Mouse (Mus musculus) hindbrain, embryonic 12.5 days (tissue): ENCODE measurements around the gene Zbtb20. TPM values are rescaled to one million over a fixed set of nuclear protein-coding genes. Genes with fewer than 3 reads are reported as not detected.

Experiments
- ATAC-seq: fragments of 200-750 bp; cut with Nextera tagmentation; 2 replicates; pipeline ENCODE4 v1.8.0; 2017; ENCODE audit warnings: moderate TSS enrichment; ENCODE audit not compliant: low FRiP score
- H3K27ac ChIP-seq: fragments of 300-500 bp; sonication (generic); 2 replicates; pipeline ENCODE4 v1.5.1; 2016; ENCODE audit warnings: mild to moderate bottlenecking
- H3K27me3 ChIP-seq: fragments of 300-500 bp; sonication (generic); 2 replicates; pipeline ENCODE4 v1.6.1; 2016; ENCODE audit warnings: mild to moderate bottlenecking
- H3K36me3 ChIP-seq: fragments of 300-500 bp; sonication (generic); 2 replicates; pipeline ENCODE4 v1.6.1; 2016; ENCODE audit warnings: mild to moderate bottlenecking
- H3K4me1 ChIP-seq: fragments of 300-500 bp; sonication (generic); 2 replicates; pipeline ENCODE4 v1.6.1; 2016
- H3K4me2 ChIP-seq: fragments of 300-500 bp; sonication (generic); replicated peaks from 2 replicates; pipeline ENCODE4 v1.6.1; 2016; ENCODE audit warnings: mild to moderate bottlenecking
- H3K4me3 ChIP-seq: fragments of 300-500 bp; sonication (generic); 2 replicates; pipeline ENCODE4 v1.5.1; 2016; ENCODE audit warnings: mild to moderate bottlenecking
- H3K9ac ChIP-seq: fragments of 300-500 bp; sonication (generic); 2 replicates; pipeline ENCODE4 v1.6.1; 2016; ENCODE audit warnings: mild to moderate bottlenecking, moderate library complexity
- H3K9me3 ChIP-seq: fragments of 300-500 bp; sonication (generic); replicated peaks from 2 replicates; pipeline ENCODE4 v1.6.1; 2016; ENCODE audit warnings: mild to moderate bottlenecking
- WGBS: fragments of 180-500 bp; shearing (Covaris S2); methylation state at CpG from one replicate; pipeline ENCODE4 v1.1.7; 2016; 5-methylcytosine and 5-hydroxymethylcytosine counted together
- polyA plus RNA-seq: library from polyadenylated mRNA; unstranded; fragments of >200 nt; fragmentation: Nextera tagmentation; extraction: Ambion mirVana; gene quantifications from 2 replicates; pipeline ENCODE4 v1.2.1, GENCODE M21; 2016

Zbtb20 gene
- polyA plus RNA-seq, 1 experiment from 2014 or later: 64.6 TPM

DNA sequence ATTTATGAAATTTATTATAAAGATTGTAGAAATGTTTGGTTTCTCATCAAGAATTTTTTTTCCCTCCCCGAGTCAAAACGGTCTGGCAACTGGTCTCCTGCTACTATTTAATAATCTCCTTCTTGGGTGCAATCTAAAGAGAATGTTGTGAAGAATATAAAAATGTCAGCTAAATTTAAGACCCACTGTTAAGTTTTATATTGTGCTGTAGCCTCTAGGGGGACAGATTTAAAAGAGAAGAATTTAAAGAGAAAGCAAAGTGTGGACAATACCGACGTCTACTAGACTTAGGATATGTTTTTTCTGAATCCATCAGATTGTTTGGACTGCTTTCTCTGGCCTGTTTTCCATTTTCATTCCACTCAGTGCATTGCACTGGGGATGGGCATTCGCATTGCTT is 160.8 kb downstream of the Zbtb20 start:
- Histone ChIP-seq H3K4me2 (no peak overlapping the region), H3K4me1 (no peaks in the 10 kb centered on the region), H3K9me3 (no peaks in the 10 kb centered on the region), H3K27ac (no peak overlapping the region), H3K9ac (no peak overlapping the region), H3K36me3 (no peaks in the 10 kb centered on the region), H3K27me3 (no peaks in the 10 kb centered on the region), H3K4me3 (no peak overlapping the region)
- 77% methylated on average over 5 of the region's 5 CpGs for WGBS
- no peak for ATAC-seq

DNA sequence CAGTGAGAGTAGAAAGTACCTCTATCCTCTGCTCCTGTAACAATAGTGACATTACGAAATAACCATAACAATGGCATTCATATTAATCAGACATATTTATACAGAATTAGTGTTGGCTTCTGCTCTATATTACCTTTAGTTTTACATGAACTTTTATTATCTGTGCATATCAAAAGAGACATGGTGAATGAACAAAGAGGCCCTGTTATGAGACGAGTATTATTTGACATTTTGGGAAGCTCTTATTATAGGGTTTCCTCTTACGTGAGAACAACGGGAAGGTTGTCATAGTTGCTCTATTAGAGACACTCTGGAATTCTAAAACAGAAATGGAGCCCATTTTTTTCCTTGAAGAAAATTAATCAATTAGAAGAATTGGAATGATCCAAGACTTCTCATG is 161.6 kb downstream of the Zbtb20 start:
- 79% methylated on average over 4 of the region's 4 CpGs for WGBS
- ATAC-seq: no peak
- no peaks in the 10 kb centered on the region for H3K9me3 ChIP-seq
- no peak overlapping the region for H3K4me3 ChIP-seq
- no peak overlapping the region for H3K9ac ChIP-seq
- no peak overlapping the region for H3K27ac ChIP-seq
- H3K4me1 ChIP-seq: no peaks in the 10 kb centered on the region
- H3K36me3 ChIP-seq: no peaks in the 10 kb centered on the region
- no peak overlapping the region for H3K4me2 ChIP-seq
- H3K27me3 ChIP-seq: no peaks in the 10 kb centered on the region

DNA sequence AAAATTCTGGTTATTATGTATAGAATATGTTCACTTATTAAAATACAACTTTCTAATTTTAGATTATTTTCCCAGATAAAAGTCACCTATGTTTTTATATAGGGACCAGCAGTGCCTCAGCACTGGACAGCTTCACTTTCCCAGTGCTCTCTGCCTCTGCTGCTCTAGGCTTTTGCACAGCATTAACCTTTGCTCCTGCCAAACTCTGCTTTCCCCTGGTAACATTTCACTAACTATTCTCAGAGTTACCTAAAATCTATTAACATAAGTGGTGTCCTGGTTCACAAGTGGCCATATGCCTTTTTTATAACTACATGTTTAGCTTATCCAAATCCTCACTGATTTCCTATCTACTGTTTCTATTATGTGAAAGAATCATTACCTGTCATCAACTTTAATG is 169.9 kb downstream of the Zbtb20 start:
- Histone ChIP-seq H3K9me3 (no peaks in the 10 kb centered on the region), H3K4me1 (no peaks in the 10 kb centered on the region), H3K9ac (no peak overlapping the region), H3K4me3 (no peak overlapping the region), H3K27me3 (no peaks in the 10 kb centered on the region), H3K4me2 (no peak overlapping the region), H3K27ac (no peak overlapping the region), H3K36me3 (no peaks in the 10 kb centered on the region)
- ATAC-seq: no peak

DNA sequence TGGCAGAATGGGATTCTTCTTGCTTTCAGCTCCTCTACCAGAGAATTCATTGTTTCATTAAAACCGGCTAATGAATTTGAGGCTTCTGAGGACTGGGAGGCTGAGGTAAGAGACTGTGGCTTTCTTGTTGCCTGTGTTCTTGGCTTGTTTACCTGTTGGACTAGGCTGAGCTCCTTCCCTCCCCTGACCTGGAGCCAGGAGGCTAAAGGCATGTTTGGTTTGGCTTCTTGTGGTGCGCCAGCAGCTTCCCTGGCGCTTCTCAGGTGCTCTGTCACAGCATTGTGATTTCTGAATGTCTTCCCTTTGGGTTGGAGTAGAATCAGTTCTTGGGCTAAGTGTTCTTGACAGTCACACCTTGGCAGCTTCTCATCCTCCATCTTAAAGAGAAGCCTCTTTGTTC is 171.0 kb downstream of the Zbtb20 start:
- no peak for ATAC-seq
- no peaks in the 10 kb centered on the region for H3K27me3 ChIP-seq
- no peak overlapping the region for H3K4me2 ChIP-seq
- H3K27ac ChIP-seq: no peak overlapping the region
- H3K9me3 ChIP-seq: no peaks in the 10 kb centered on the region
- 87% methylated on average over 3 of the region's 3 CpGs for WGBS
- H3K9ac ChIP-seq: no peak overlapping the region
- H3K4me3 ChIP-seq: no peak overlapping the region
- H3K4me1 ChIP-seq: no peaks in the 10 kb centered on the region
- no peaks in the 10 kb centered on the region for H3K36me3 ChIP-seq

GRCm38 (mm10) chr16:43069666-43070295 is 194.1 kb downstream of the Zbtb20 start:
- no peaks in the 10 kb centered on the region for H3K27me3 ChIP-seq
- WGBS: 92% methylated on average over 3 of the region's 3 CpGs
- ATAC-seq: no peak
- H3K9ac ChIP-seq: no peak overlapping the region
- no peaks in the 10 kb centered on the region for H3K4me1 ChIP-seq
- H3K4me2 ChIP-seq: no peak overlapping the region
- no peak overlapping the region for H3K4me3 ChIP-seq
- H3K27ac ChIP-seq: no peak overlapping the region
- H3K9me3 ChIP-seq: no peaks in the 10 kb centered on the region
- H3K36me3 ChIP-seq: no peaks in the 10 kb centered on the region

- Histone ChIP-seq H3K27ac (no peak overlapping the region), H3K36me3 (no peaks in the 10 kb centered on the region), H3K4me2 (no peak overlapping the region), H3K9ac (no peak overlapping the region), H3K4me3 (no peak overlapping the region), H3K27me3 (no peaks in the 10 kb centered on the region), H3K9me3 (no peaks in the 10 kb centered on the region), H3K4me1 (no peaks in the 10 kb centered on the region)
- WGBS: 88% methylated on average over 3 of the region's 3 CpGs
- no peak for ATAC-seq
Measured at GRCm38 (mm10) chr16:43071875-43072274, 196.2 kb downstream of the Zbtb20 start.

- Histone ChIP-seq H3K27ac (no peak overlapping the region), H3K9me3 (no peaks in the 10 kb centered on the region), H3K9ac (no peak overlapping the region), H3K36me3 (no peaks in the 10 kb centered on the region), H3K4me2 (no peak overlapping the region), H3K4me1 (no peaks in the 10 kb centered on the region), H3K4me3 (no peak overlapping the region), H3K27me3 (no peaks in the 10 kb centered on the region)
- WGBS: 86% methylated on average over 5 of the region's 5 CpGs
- no peak for ATAC-seq
Measured at GRCm38 (mm10) chr16:43072818-43073594, 197.3 kb downstream of the Zbtb20 start.

- H3K9ac ChIP-seq: no peak overlapping the region
- ATAC-seq: no peak
- no peak overlapping the region for H3K4me3 ChIP-seq
- H3K27ac ChIP-seq: no peak overlapping the region
- H3K4me2 ChIP-seq: no peak overlapping the region
- H3K4me1 ChIP-seq: peaks cover 3% of the 10 kb centered on the region; the same call in 1 of the 2 replicates
- no peaks in the 10 kb centered on the region for H3K36me3 ChIP-seq
- H3K27me3 ChIP-seq: no peaks in the 10 kb centered on the region
- WGBS: 85% methylated on average over 2 of the region's 2 CpGs
- H3K9me3 ChIP-seq: no peaks in the 10 kb centered on the region
Measured at GRCm38 (mm10) chr16:43080403-43080802, 204.7 kb downstream of the Zbtb20 start.

DNA sequence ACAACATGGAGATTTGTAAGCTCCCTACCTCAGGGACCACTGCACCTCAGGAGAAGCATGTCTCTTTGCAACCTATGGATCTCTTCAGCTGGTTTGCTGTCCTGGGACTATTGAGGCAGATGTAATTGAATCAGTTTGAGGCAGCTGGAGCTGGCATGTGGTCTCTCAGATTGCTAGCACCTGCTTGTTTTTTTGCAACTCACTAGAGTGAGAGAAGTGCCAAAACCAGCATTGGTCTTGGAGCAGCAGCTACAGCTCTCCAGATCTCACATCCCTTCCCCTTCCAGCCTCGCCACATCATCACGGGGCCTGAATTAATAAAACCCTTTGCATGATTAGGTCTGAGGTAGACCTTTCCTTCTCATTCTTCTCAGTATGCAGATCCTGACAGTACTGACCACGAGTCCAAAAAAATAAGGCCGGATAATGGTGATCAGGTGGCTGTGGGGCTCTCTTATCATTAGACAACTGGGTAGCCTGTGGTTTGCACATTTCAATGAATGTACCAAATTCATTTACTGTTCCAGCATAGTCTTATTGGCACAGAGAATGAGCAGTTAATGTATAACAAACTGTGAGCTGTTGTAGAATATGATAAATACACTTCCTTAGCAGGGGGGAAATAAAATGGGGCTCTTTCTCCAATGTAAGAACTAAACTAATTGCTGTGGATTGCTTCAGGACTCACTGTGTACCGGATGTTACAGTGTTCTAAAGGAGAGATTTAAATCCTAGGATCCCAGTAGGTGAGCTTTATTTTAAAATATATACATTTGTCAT is 205.4 kb downstream of the Zbtb20 start:
- no peak for ATAC-seq
- Histone ChIP-seq H3K4me3 (no peak overlapping the region), H3K4me1 (peaks cover 3% of the 10 kb centered on the region; the same call in 1 of the 2 replicates), H3K27ac (no peak overlapping the region), H3K9me3 (no peaks in the 10 kb centered on the region), H3K27me3 (no peaks in the 10 kb centered on the region), H3K4me2 (no peak overlapping the region), H3K9ac (no peak overlapping the region), H3K36me3 (no peaks in the 10 kb centered on the region)
- 88% methylated on average over 5 of the region's 5 CpGs for WGBS

DNA sequence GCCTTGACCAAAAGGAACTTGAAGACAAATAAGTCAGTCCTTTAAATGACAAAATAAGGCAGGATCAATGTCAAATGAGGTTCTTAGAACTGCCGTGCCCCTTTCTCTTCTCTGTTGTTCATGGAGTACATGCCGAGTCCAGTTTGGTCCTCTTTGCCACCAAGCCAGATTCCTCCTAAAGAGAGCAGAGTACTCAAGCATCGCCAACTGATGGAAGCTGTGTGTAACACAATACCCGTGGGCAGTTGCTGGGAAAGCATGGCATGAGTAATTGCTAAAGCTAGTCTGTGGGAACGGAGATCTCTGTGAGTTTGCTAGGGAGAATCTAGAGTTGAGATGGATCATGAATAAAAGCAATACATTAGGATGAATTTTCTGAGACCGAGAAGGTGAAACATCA is 206.3 kb downstream of the Zbtb20 start:
- ATAC-seq: no peak
- Histone ChIP-seq H3K27me3 (no peaks in the 10 kb centered on the region), H3K36me3 (no peaks in the 10 kb centered on the region), H3K27ac (no peak overlapping the region), H3K4me2 (no peak overlapping the region), H3K4me3 (no peak overlapping the region), H3K9ac (no peak overlapping the region), H3K9me3 (no peaks in the 10 kb centered on the region), H3K4me1 (peaks cover 3% of the 10 kb centered on the region; the same call in 1 of the 2 replicates)
- 73% methylated on average over 6 of the region's 6 CpGs for WGBS

- no peak overlapping the region for H3K27ac ChIP-seq
- peaks cover 3% of the 10 kb centered on the region; the same call in 1 of the 2 replicates for H3K4me1 ChIP-seq
- no peak overlapping the region for H3K4me3 ChIP-seq
- WGBS: 84% methylated on average over 5 of the region's 5 CpGs
- H3K9me3 ChIP-seq: no peaks in the 10 kb centered on the region
- ATAC-seq: no peak
- no peaks in the 10 kb centered on the region for H3K36me3 ChIP-seq
- H3K27me3 ChIP-seq: no peaks in the 10 kb centered on the region
- H3K9ac ChIP-seq: no peak overlapping the region
- H3K4me2 ChIP-seq: no peak overlapping the region
Measured at GRCm38 (mm10) chr16:43082801-43083200, 207.1 kb downstream of the Zbtb20 start.

- no peak overlapping the region for H3K4me2 ChIP-seq
- H3K9me3 ChIP-seq: no peaks in the 10 kb centered on the region
- no peaks in the 10 kb centered on the region for H3K27me3 ChIP-seq
- WGBS: 85% methylated on average over 3 of the region's 3 CpGs
- no peaks in the 10 kb centered on the region for H3K4me1 ChIP-seq
- no peaks in the 10 kb centered on the region for H3K36me3 ChIP-seq
- no peak overlapping the region for H3K4me3 ChIP-seq
- H3K27ac ChIP-seq: no peak overlapping the region
- no peak for ATAC-seq
- no peak overlapping the region for H3K9ac ChIP-seq
Measured at GRCm38 (mm10) chr16:43090188-43090587, 214.5 kb downstream of the Zbtb20 start.
